Mouse (Mus musculus): ENCODE measurements around the gene Rbm20. TPM values are rescaled to one million over a fixed set of nuclear protein-coding genes. Genes with fewer than 3 reads are reported as not detected.

The Rbm20 gene
- polyA plus RNA-seq, 2 experiments, result 0.04 to 0.18 TPM

DNA sequence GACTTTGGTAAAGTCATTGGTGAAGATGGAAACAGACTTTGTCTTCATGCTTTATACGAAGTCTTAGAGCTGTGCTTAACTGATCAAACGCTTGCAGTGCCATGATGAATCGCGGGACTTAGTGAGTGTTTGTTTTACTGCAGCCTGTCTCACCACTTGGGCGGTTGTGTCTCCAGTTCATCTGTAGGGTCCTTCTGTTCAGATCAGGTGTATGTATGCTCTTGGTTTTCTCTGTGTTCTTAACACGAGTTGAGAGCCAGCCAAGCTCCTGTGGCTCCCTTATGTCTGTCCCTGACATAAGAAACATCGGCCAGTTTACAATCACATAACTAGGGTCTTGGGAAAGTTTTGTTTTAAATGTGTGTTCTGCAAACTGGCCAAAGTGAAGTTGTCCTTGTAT is 2.9 kb downstream of the Rbm20 start:
- WGBS (ENCODE audit: insufficient replicate concordance), result 66% methylated on average over 7 of the region's 7 CpGs
- peaks cover 43% of the 10 kb centered on the region for H3K27me3 ChIP-seq (ENCODE audit: control insufficient read depth, insufficient read depth, low read length)
- no peak overlapping the region for H3K4me3 ChIP-seq (ENCODE audit: insufficient read depth in 1 of 2, low read depth in 2 of 2, low read length in 2 of 2)

GRCm38 (mm10) chr19:53682427-53682826 is 5.3 kb downstream of the Rbm20 start:
- no peak for TF ChIP-seq EP300 (IDR thresholded peaks at IDR 0.05; ENCODE audit: low read depth)
- TF ChIP-seq CTCF (IDR thresholded peaks at IDR 0.05; ENCODE audit: low read depth), result no peak
- Histone ChIP-seq H3K9me3 (ENCODE audit: control insufficient read depth, low read length) (no peaks in the 10 kb centered on the region), H3K4me3 (ENCODE audit: insufficient read depth in 1 of 2, low read depth in 2 of 2, low read length in 2 of 2) (no peak overlapping the region), H3K4me1 (replicated peaks; ENCODE audit: control insufficient read depth in 2 of 2, insufficient read depth in 2 of 2, low read length in 1 of 2) (no peaks in the 10 kb centered on the region), H3K27ac (no peak overlapping the region), H3K36me3 (replicated peaks; ENCODE audit: control insufficient read depth, insufficient read depth, low read depth) (no peaks in the 10 kb centered on the region), H3K27me3 (ENCODE audit: control insufficient read depth, insufficient read depth, low read length) (peaks cover 18% of the 10 kb centered on the region), H3K9ac (replicated peaks) (no peak overlapping the region), H3K4me2 (ENCODE audit: low read depth) (no peak overlapping the region)
- WGBS (ENCODE audit: insufficient replicate concordance), result 40% methylated on average over 8 of the region's 8 CpGs
- ATAC-seq (ENCODE audit: insufficient read depth) (no peak), DNase-seq (ENCODE audit: low read depth in 3 of 3, low spot score in 3 of 3) (no peak)

More for the DNA sequence above, 2.9 kb downstream of the Rbm20 start:
- Histone ChIP-seq H3K9ac (replicated peaks) (no peak overlapping the region), H3K36me3 (replicated peaks; ENCODE audit: control insufficient read depth, insufficient read depth, low read depth) (no peaks in the 10 kb centered on the region), H3K4me1 (replicated peaks; ENCODE audit: control insufficient read depth in 2 of 2, insufficient read depth in 2 of 2, low read length in 1 of 2) (no peaks in the 10 kb centered on the region), H3K4me2 (ENCODE audit: low read depth) (no peak overlapping the region), H3K9me3 (ENCODE audit: control insufficient read depth, low read length) (no peaks in the 10 kb centered on the region), H3K27ac (no peak overlapping the region)
- DNase-seq (ENCODE audit: low read depth in 3 of 3, low spot score in 3 of 3), result no peak
- TF ChIP-seq EP300 (IDR thresholded peaks at IDR 0.05; ENCODE audit: low read depth), result no peak
- no peak for TF ChIP-seq CTCF (IDR thresholded peaks at IDR 0.05; ENCODE audit: low read depth)
- no peak for ATAC-seq (ENCODE audit: insufficient read depth)

- ATAC-seq (ENCODE audit: insufficient read depth), result no peak
- TF ChIP-seq EP300 (IDR thresholded peaks at IDR 0.05; ENCODE audit: low read depth) (no peak), CTCF (IDR thresholded peaks at IDR 0.05; ENCODE audit: low read depth) (no peak)
- no peak overlapping the region for H3K4me2 ChIP-seq (ENCODE audit: low read depth)
- no peaks in the 10 kb centered on the region for H3K36me3 ChIP-seq (replicated peaks; ENCODE audit: control insufficient read depth, insufficient read depth, low read depth)
- WGBS (ENCODE audit: insufficient replicate concordance), result 70% methylated on average over 5 of the region's 5 CpGs
- no peak overlapping the region for H3K27ac ChIP-seq
- H3K9me3 ChIP-seq (ENCODE audit: control insufficient read depth, low read length), result no peaks in the 10 kb centered on the region
- H3K4me3 ChIP-seq (ENCODE audit: insufficient read depth in 1 of 2, low read depth in 2 of 2, low read length in 2 of 2), result no peak overlapping the region
- no peak for DNase-seq (ENCODE audit: low read depth in 3 of 3, low spot score in 3 of 3)
- no peak overlapping the region for H3K9ac ChIP-seq (replicated peaks)
- no peaks in the 10 kb centered on the region for H3K4me1 ChIP-seq (replicated peaks; ENCODE audit: control insufficient read depth in 2 of 2, insufficient read depth in 2 of 2, low read length in 1 of 2)
- H3K27me3 ChIP-seq (ENCODE audit: control insufficient read depth, insufficient read depth, low read length), result no peaks in the 10 kb centered on the region; the same call in none of the 2 replicates
Observed at GRCm38 (mm10) chr19:53687592-53687991, 10.5 kb downstream of the Rbm20 start.

GRCm38 (mm10) chr19:53690816-53691215 is 13.7 kb downstream of the Rbm20 start:
- no peak for ATAC-seq (ENCODE audit: insufficient read depth)

GRCm38 (mm10) chr19:53694020-53694419 is 16.9 kb downstream of the Rbm20 start:
- H3K4me2 ChIP-seq (ENCODE audit: low read depth), result no peak overlapping the region
- ATAC-seq (ENCODE audit: insufficient read depth), result no peak
- no peak overlapping the region for H3K4me3 ChIP-seq (ENCODE audit: insufficient read depth in 1 of 2, low read depth in 2 of 2, low read length in 2 of 2)
- H3K9me3 ChIP-seq (ENCODE audit: control insufficient read depth, low read length), result no peaks in the 10 kb centered on the region
- 24% methylated on average over 1 of the region's 1 CpGs for WGBS (ENCODE audit: insufficient replicate concordance)
- H3K36me3 ChIP-seq (replicated peaks; ENCODE audit: control insufficient read depth, insufficient read depth, low read depth), result no peaks in the 10 kb centered on the region
- no peak for DNase-seq (ENCODE audit: low read depth in 3 of 3, low spot score in 3 of 3)
- H3K9ac ChIP-seq (replicated peaks), result no peak overlapping the region
- no peak for TF ChIP-seq CTCF (IDR thresholded peaks at IDR 0.05; ENCODE audit: low read depth)
- TF ChIP-seq EP300 (IDR thresholded peaks at IDR 0.05; ENCODE audit: low read depth), result no peak
- H3K4me1 ChIP-seq (replicated peaks; ENCODE audit: control insufficient read depth in 2 of 2, insufficient read depth in 2 of 2, low read length in 1 of 2), result no peaks in the 10 kb centered on the region
- H3K27ac ChIP-seq, result no peak overlapping the region
- H3K27me3 ChIP-seq (ENCODE audit: control insufficient read depth, insufficient read depth, low read length), result no peaks in the 10 kb centered on the region

More at GRCm38 (mm10) chr19:53690816-53691215, 13.7 kb downstream of the Rbm20 start:
- Histone ChIP-seq H3K9me3 (ENCODE audit: control insufficient read depth, low read length) (no peaks in the 10 kb centered on the region), H3K4me3 (ENCODE audit: insufficient read depth in 1 of 2, low read depth in 2 of 2, low read length in 2 of 2) (no peak overlapping the region), H3K27me3 (ENCODE audit: control insufficient read depth, insufficient read depth, low read length) (no peaks in the 10 kb centered on the region), H3K36me3 (replicated peaks; ENCODE audit: control insufficient read depth, insufficient read depth, low read depth) (no peaks in the 10 kb centered on the region), H3K4me1 (replicated peaks; ENCODE audit: control insufficient read depth in 2 of 2, insufficient read depth in 2 of 2, low read length in 1 of 2) (no peaks in the 10 kb centered on the region), H3K27ac (no peak overlapping the region), H3K9ac (replicated peaks) (no peak overlapping the region), H3K4me2 (ENCODE audit: low read depth) (no peak overlapping the region)
- DNase-seq (ENCODE audit: low read depth in 3 of 3, low spot score in 3 of 3), result no peak
- no peak for TF ChIP-seq EP300 (IDR thresholded peaks at IDR 0.05; ENCODE audit: low read depth)
- no peak for TF ChIP-seq CTCF (IDR thresholded peaks at IDR 0.05; ENCODE audit: low read depth)
- WGBS (ENCODE audit: insufficient replicate concordance), result 54% methylated on average over 10 of the region's 10 CpGs
